Mouse (Mus musculus): ENCODE results near the gene Wdr19. TPM values are rescaled to one million over a fixed set of nuclear protein-coding genes. Genes with fewer than 3 reads are reported as not detected.

The Wdr19 gene
- polyA plus RNA-seq, 1 experiment from 2014 or later = 12.4 TPM

Other genes with a start within 250 kb of the Wdr19 start
- 0.21 and 0.39 TPM in 2 replicates for gene Tlr6, start 239.6 kb upstream of the Wdr19 start, polyA plus RNA-seq (2016; fragmentation: Nextera tagmentation; extraction: Ambion mirVana)
- 16.8 and 19.0 TPM in 2 replicates for gene Fam114a1, start 229.6 kb upstream of the Wdr19 start, polyA plus RNA-seq (2016; fragmentation: Nextera tagmentation; extraction: Ambion mirVana)
- gene Tmem156, start 107.6 kb upstream of the Wdr19 start, polyA plus RNA-seq (2016; fragmentation: Nextera tagmentation; extraction: Ambion mirVana) = 0.15 TPM in 1 of 2 replicates, not detected in the other
- 14.5 and 17.1 TPM in 2 replicates for gene Klhl5, start 92.2 kb upstream of the Wdr19 start, polyA plus RNA-seq (2016; fragmentation: Nextera tagmentation; extraction: Ambion mirVana)
- gene Rfc1, start 136.0 kb downstream of the Wdr19 start, polyA plus RNA-seq (2016; fragmentation: Nextera tagmentation; extraction: Ambion mirVana) = 87.3 and 103 TPM in 2 replicates
- gene Klb, start 148.6 kb downstream of the Wdr19 start, polyA plus RNA-seq (2016; fragmentation: Nextera tagmentation; extraction: Ambion mirVana) = 0.06 TPM in 1 of 2 replicates, not detected in the other
- gene Rpl9, start 191.7 kb downstream of the Wdr19 start, polyA plus RNA-seq (2016; fragmentation: Nextera tagmentation; extraction: Ambion mirVana) = 851 and 959 TPM in 2 replicates
- 68.0 and 74.1 TPM in 2 replicates for gene Lias, start 191.8 kb downstream of the Wdr19 start, polyA plus RNA-seq (2016; fragmentation: Nextera tagmentation; extraction: Ambion mirVana)
- gene Ugdh, start 236.3 kb downstream of the Wdr19 start, polyA plus RNA-seq (2016; fragmentation: Nextera tagmentation; extraction: Ambion mirVana) = 54.4 and 57.4 TPM in 2 replicates